Mouse (Mus musculus) frontal cortex, adult (tissue): ENCODE results near the gene Gm13275.
"Not testable (repeated sequence)": the region's sequence is repeated elsewhere in the genome, so short reads cannot be mapped to it uniquely, and the experiment has no call there.

Source experiments
- ATAC-seq: cut with Nextera tagmentation; 2 replicates; pipeline ENCODE4 v1.9.2; 2017; ENCODE audit warnings: mild to moderate bottlenecking, moderate library complexity, mixed read lengths; ENCODE audit not compliant: low TSS enrichment

The Gm13275 gene

DNA sequence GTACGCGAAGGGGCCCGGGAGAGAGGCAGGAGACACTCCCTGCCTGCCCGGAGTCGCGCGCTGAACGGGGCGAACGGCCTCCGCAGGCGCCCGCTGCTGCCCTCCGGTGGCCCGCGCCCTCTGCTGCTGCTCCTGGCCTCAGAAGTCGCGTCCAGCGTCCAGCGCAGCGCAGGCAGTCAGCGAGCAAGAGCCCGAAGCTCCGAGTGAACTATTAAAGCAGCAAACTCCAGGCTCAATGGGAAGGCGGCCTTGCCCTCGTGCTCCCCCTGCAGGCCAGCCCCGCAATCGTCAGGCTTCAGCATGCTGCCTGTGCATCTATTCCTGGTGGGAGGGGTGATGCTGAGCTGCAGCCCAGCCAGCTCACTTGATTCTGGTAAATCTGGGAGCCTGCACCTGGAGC, 2.8 kb downstream of the Gm13275 start, which contains the start of gene Gm13279:
Gm13279 (plus strand) TSS at position 301 of the 400 bp plus-strand sequence.
- not testable (repeated sequence) for ATAC-seq

DNA sequence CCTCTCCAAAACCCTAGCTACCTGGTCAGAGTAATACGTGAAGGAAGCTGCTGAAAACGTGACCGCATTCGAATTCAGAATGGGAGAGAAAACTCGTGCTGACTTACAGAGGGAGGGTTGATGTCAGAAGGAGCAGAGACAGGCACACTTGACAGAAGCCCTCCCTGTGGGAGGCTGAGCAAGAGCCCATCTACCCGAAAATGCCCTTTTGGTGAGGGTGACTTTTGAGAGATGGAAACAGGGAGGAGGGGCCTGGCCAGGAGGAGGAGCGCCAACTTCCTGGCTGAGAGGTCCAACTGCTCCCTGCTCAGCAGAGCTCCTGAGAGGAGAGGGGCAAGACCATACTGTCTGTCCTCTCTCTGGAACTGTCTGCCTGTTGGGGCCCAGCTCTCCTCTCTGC, 5.1 kb downstream of the Gm13275 start, which contains the start of gene Gm13285:
Gm13285 (plus strand) TSS at position 301 of the 400 bp plus-strand sequence.
- not testable (repeated sequence) for ATAC-seq

DNA sequence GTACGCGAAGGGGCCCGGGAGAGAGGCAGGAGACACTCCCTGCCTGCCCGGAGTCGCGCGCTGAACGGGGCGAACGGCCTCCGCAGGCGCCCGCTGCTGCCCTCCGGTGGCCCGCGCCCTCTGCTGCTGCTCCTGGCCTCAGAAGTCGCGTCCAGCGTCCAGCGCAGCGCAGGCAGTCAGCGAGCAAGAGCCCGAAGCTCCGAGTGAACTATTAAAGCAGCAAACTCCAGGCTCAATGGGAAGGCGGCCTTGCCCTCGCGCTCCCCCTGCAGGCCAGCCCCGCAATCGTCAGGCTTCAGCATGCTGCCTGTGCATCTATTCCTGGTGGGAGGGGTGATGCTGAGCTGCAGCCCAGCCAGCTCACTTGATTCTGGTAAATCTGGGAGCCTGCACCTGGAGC, 8.7 kb downstream of the Gm13275 start, which contains the start of gene Gm13287:
Gm13287 (plus strand) TSS at position 301 of the 400 bp plus-strand sequence.
- not testable (repeated sequence) for ATAC-seq

DNA sequence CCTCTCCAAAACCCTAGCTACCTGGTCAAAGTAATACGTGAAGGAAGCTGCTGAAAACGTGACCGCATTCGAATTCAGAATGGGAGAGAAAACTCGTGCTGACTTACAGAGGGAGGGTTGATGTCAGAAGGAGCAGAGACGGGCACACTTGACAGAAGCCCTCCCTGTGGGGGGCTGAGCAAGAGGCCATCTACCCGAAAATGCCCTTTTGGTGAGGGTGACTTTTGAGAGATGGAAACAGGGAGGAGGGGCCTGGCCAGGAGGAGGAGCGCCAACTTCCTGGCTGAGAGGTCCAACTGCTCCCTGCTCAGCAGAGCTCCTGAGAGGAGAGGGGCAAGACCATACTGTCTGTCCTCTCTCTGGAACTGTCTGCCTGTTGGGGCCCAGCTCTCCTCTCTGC, 10.9 kb downstream of the Gm13275 start, which contains the start of gene Gm13288:
Gm13288 (plus strand) TSS at position 301 of the 400 bp plus-strand sequence.
- ATAC-seq: not testable (repeated sequence)

DNA sequence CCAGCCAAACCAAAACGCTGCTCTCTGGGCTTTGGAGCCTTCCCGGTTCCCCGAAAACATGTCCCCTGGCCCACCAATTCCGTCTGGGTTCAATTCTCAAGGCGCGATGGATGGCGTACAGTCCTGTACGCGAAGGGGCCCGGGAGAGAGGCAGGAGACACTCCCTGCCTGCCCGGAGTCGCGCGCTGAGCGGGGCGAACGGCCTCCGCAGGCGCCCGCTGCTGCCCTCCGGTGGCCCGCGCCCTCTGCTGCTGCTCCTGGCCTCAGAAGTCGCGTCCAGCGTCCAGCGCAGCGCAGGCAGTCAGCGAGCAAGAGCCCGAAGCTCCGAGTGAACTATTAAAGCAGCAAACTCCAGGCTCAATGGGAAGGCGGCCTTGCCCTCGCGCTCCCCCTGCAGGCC, 11.5 kb downstream of the Gm13275 start:
- not testable (repeated sequence) for ATAC-seq

DNA sequence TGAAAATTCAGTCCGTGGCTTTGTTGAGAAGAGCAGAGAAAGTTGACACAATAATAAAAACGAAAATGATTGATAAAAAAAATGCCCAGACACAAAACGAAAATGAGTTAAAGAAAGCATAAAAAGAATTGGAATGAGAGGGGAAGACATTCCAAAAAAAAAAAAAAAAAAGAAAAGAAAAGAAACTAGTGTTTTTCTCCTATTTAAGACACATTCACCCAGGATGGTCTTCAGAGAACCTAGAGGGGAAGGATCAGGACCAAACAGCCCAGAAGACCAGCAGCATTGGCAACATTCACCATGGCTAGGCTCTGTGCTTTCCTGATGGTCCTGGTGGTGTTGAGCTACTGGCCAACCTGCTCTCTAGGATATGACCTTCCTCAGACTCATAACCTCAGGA, 21.6 kb downstream of the Gm13275 start, which contains the start of gene Ifna7:
Ifna7 (plus strand) TSS at position 301 of the 400 bp plus-strand sequence.
- ATAC-seq: no peak

DNA sequence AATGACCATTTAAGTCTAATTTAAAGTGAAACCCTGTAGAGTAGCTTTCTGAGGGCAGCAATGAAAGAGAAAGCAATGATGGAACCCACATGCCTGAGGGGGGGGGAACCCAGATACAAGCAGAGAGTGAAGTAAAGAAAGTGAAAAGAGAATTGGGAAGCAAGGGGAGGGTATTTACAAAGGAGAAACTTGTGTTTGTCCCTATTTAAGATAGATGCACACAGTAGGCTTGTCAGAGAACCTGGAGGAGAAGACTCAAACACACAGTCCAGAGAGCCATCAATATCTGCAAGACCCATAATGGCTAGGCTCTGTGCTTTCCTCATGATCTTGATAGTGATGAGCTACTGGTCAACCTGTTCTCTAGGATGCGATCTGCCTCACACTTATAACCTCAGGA, 25.4 kb downstream of the Gm13275 start, which contains the start of gene Ifna11:
Ifna11 (plus strand) TSS at position 301 of the 400 bp plus-strand sequence.
- no peak for ATAC-seq

DNA sequence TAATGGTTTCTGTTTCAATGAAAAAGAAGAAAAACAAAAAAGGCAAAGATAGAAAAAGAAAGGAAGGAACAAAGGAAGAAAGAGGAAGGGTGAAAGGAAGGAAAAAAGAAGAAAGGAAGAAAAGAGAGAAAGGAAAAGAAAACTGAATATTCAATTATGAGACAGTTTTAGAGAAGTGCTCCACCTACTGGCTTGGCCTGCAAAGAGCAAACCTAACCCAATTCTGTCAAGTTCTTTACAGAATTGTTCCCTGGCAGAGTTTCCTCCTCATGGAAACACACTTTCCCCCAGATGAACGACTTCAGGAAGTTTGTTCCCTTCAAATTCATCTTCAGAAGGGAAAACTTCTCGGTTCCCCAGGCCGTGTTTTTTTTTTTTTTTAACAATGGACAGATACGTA, 28.7 kb downstream of the Gm13275 start:
- ATAC-seq: peak; percentile 77

DNA sequence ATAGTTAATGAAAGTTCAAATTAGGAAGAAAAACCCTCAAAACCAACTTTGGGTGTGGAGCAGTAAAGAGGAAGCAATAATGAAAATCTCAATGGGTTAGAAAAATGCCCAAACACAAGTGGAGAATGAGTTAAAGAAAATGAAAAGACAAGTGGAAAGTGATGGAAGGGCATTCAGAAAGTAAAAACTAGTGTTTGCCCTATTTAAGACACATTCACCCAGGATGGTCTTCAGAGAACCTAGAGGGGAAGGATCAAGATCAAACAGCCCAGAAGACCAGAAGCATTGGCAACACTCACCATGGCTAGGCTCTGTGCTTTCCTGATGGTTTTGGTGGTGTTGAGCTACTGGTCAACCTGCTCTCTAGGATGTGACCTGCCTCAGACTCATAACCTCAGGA, 32.8 kb downstream of the Gm13275 start, which contains the start of gene Ifna6:
Ifna6 (plus strand) TSS at position 301 of the 400 bp plus-strand sequence.
- not testable (repeated sequence) for ATAC-seq

DNA sequence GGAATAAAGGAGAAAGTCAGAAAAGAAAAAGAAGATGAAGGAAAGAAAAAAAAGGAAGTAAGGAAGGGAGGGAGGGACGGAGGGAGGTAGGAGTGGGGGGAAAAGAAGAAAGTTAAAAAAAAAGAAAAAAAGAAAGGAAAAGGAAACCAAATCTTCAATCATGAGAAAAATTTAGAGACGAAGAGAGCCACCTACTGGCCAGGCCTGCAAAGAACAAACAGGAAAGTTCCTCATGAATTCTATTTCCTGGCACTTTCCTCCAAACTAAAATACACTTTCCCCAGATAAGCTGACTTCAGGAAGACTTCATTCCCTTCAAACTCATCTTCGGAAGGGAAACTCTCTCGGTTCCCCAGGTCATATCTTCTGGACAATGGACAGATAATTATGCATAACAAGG, 36.2 kb downstream of the Gm13275 start:
- ATAC-seq: peak; percentile 67; the same call in 1 of the 2 replicates

DNA sequence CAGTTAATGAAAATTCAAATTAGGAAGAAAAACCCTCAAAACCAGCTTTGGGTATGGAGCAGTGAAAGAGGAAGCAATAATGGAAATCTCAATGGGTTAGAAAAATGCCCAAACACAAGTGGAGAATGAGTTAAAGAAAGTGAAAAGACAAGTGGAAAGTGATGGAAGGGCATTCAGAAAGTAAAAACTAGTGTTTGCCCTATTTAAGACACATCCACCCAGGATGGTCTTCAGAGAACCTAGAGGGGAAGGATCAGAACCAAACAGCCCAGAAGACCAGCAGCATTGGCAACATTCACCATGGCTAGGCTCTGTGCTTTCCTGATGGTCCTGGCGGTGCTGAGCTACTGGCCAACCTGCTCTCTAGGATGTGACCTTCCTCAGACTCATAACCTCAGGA, 40.9 kb downstream of the Gm13275 start, which contains the start of gene Ifna5:
Ifna5 (plus strand) TSS at position 301 of the 400 bp plus-strand sequence.
- not testable (repeated sequence) for ATAC-seq

DNA sequence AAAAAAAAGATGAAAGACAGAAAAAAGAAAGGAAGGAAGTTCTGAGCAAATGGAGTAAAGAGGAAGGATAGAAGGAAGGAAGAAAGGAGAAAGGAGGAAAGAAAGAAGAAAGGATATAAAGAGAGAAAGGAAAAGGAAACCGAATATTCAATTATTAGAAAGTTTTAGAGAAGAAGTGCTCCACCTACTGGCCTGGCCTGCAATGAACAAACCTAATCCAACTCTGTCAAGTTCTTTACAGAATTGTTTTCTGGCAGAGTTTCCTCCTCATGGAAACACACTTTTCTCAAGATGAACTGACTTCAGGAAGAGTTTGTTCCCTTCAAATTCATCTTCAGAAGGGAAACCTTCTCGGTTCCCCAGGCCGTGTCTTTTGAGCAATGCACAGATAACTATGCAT, 44.5 kb downstream of the Gm13275 start:
- ATAC-seq: peak; percentile 57; the same call in 1 of the 2 replicates

DNA sequence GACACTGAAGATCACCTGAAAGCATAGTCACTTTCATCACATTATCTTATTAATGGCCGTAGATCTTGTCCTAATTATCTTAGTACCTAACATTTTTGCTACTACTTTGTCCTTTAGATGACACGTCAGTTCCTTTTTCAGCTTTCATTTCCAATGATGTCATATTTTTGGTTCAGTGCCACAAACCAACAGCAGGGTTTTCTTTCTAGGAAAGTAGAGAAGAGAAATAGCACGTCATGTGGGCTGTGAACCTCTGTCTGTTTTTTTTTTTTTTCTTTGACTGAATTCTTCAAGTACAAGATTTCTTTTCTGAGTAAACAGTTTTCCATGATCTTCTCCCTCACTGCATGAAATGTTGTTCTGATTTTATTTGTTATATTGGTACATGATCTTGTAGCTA, 45.8 kb downstream of the Gm13275 start:
- ATAC-seq: no peak

DNA sequence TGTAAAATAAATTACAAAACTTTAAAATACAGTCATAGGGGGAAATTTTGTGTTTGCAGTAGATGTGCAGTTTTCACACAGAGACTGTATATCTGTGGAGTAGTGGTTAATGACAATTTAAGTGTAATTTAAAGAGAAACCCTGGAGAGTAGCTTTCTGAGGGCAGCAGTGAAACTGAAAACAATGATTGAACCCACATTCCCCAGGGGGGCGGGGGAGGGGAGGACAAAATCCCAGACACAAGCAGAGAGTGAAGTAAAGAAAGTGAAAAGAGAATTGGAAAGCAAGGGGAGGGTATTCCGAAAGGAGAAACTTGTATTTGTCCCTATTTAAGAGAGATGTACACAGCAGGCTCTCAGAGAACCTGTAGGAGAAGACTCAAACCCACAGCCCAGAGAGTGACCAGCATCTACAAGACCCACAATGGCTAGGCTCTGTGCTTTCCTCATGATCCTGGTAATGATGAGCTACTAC, 47.2 kb downstream of the Gm13275 start, which contains the start of gene Ifna4:
Ifna4 (plus strand) TSS at position 424 of the 474 bp plus-strand sequence.
- ATAC-seq: no peak
